Mouse (Mus musculus) hindbrain, postnatal 0 days (tissue): Measurements from ENCODE around the gene Hba-a2. TPM values are rescaled to one million over a fixed set of nuclear protein-coding genes. Genes with fewer than 3 reads are reported as not detected.
"Not testable (repeated sequence)": the region's sequence is repeated elsewhere in the genome, so short reads cannot be mapped to it uniquely, and the experiment has no call there.

Experiments used
- ATAC-seq: fragments of 200-750 bp; cut with Nextera tagmentation; 2 replicates; pipeline ENCODE4 v1.8.0; 2017; ENCODE audit warnings: mild to moderate bottlenecking, moderate TSS enrichment, moderate library complexity
- DNase-seq: peaks from one replicate; pipeline ENCODE4 v3.0.0-alpha.2; 2015; ENCODE audit warnings: low spot score
- H3K27ac ChIP-seq: fragments of 300-500 bp; sonication (generic); 2 replicates; pipeline ENCODE4 v1.5.1; 2014; ENCODE audit warnings: mild to moderate bottlenecking
- H3K27me3 ChIP-seq: fragments of 300-500 bp; sonication (generic); 2 replicates; pipeline ENCODE4 v1.6.1; 2014; ENCODE audit warnings: low read length, mixed read lengths; ENCODE audit not compliant: insufficient read depth
- H3K36me3 ChIP-seq: fragments of 300-500 bp; sonication (generic); 2 replicates; pipeline ENCODE4 v1.6.1; 2014; ENCODE audit warnings: low read length, mixed read lengths; ENCODE audit not compliant: insufficient read depth
- H3K4me1 ChIP-seq: fragments of 300-500 bp; sonication (generic); 2 replicates; pipeline ENCODE4 v1.6.1; 2014; ENCODE audit warnings: antibody characterized with exemption, low read length, mixed read lengths; ENCODE audit not compliant: insufficient read depth
- H3K4me2 ChIP-seq: fragments of 300-500 bp; sonication (generic); 2 replicates; pipeline ENCODE4 v1.6.1; 2014; ENCODE audit warnings: low read depth, mild to moderate bottlenecking, low read length, moderate library complexity, mixed read lengths
- H3K4me3 ChIP-seq: fragments of 300-500 bp; sonication (generic); 2 replicates; pipeline ENCODE4 v1.5.1; 2014; ENCODE audit warnings: low read length
- H3K9ac ChIP-seq: fragments of 300-500 bp; sonication (generic); replicated peaks from 2 replicates; pipeline ENCODE4 v1.6.1; 2014; ENCODE audit warnings: mild to moderate bottlenecking, low read length, moderate library complexity, mixed read lengths
- H3K9me3 ChIP-seq: fragments of 300-500 bp; sonication (generic); 2 replicates; pipeline ENCODE4 v1.6.1; 2016; ENCODE audit warnings: low read length, mixed read lengths
- CTCF ChIP-seq: IDR thresholded peaks from 2 replicates; pipeline ENCODE4 v1.5.1; 2016; ENCODE audit warnings: antibody characterized with exemption, control low read depth, low read depth
- WGBS: fragments of 180-500 bp; shearing (Covaris S2); extraction: QIAGEN DNeasy Blood & Tissue Kit; methylation state at CpG from one replicate; pipeline ENCODE4 v1.1.7; 2014; 5-methylcytosine and 5-hydroxymethylcytosine counted together
- polyA plus RNA-seq: library from polyadenylated mRNA; unstranded; fragments of >200 nt; fragmentation: Nextera tagmentation; extraction: Ambion mirVana; gene quantifications from 2 replicates; pipeline ENCODE4 v1.2.1, GENCODE M21; 2015
- total RNA-seq: library from RNA; depleted of rRNA; stranded (reverse); fragments of >200 nt; gene quantifications from 2 replicates; pipeline ENCODE4 v1.2.3, GENCODE M21; 2014; rRNA removed

Gene Hba-a2
- total RNA-seq = 1,752 and 2,010 TPM in 2 replicates
- 1,345 and 1,601 TPM in 2 replicates for polyA plus RNA-seq

DNA sequence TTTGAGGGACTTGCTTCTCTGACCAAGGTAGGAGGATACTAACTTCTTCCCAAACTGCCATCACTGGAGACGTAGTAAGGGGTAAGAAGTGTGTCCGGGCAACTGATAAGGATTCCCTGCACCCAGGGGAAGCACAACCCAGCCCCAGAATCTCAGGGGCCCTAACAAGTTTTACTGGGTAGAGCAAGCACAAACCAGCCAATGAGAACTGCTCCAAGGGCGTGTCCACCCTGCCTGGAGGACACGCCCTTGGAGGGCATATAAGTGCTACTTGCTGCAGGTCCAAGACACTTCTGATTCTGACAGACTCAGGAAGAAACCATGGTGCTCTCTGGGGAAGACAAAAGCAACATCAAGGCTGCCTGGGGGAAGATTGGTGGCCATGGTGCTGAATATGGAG lies at the start of gene Hba-a2:
TSS of gene Hba-a2 (plus strand) at position 287 of the 400 bp plus-strand sequence.
- not testable (repeated sequence) for ATAC-seq, H3K4me3 ChIP-seq, H3K36me3 ChIP-seq, H3K4me1 ChIP-seq, H3K4me2 ChIP-seq, H3K27ac ChIP-seq, DNase-seq, H3K27me3 ChIP-seq, H3K9me3 ChIP-seq, H3K9ac ChIP-seq
- WGBS = no CpG with 5 or more reads among the region's 4 CpGs

DNA sequence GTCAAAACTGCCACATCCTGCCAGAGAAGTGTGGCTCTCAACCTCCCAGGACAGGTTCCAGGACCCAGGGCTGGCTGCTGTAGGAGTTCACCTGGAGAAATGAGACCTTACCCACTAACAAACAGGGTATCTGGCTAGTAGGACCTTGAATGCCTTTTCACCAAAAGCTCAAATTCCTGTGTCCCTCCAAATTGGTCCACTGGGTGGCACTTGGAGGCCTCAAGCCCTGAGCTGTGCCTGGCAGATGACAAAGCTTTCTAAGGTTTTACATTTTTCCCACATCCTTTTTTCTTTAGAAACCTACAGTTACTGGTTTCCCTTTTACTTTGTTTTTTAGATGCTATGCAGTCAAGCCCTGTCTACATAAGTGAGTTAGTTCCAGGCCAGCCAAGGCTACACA lies 49.2 kb upstream of the Hba-a2 start:
- peak; percentile 55 for TF ChIP-seq CTCF
- DNase-seq (peak; percentile 28), ATAC-seq (no peak)
- Histone ChIP-seq H3K4me2 (no peak overlapping the region), H3K27ac (no peak overlapping the region), H3K4me3 (no peak overlapping the region), H3K36me3 (peaks cover 35% of the 10 kb centered on the region), H3K9me3 (no peaks in the 10 kb centered on the region), H3K9ac (no peak overlapping the region), H3K4me1 (no peaks in the 10 kb centered on the region), H3K27me3 (no peaks in the 10 kb centered on the region)

DNA sequence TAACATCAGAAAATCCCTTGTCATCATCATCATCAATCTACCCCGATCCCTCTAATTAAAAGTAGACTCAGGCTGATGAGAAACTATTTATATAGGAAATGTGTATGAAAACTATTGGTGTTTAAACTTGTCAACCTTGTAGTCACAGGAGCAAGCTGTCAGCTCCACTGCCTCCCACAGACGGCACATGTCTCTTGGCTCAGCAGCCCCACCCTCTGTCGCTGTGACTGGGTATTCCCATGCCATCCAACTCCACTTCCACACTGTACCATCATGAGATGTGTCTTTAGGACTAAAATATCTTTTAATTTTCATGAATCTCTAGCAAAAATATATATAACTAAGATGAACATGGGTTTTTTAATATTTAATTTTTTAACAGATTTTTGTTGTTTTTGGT lies 47.9 kb upstream of the Hba-a2 start:
- H3K36me3 ChIP-seq = peaks cover 42% of the 10 kb centered on the region
- no peak overlapping the region for H3K27ac ChIP-seq

DNA sequence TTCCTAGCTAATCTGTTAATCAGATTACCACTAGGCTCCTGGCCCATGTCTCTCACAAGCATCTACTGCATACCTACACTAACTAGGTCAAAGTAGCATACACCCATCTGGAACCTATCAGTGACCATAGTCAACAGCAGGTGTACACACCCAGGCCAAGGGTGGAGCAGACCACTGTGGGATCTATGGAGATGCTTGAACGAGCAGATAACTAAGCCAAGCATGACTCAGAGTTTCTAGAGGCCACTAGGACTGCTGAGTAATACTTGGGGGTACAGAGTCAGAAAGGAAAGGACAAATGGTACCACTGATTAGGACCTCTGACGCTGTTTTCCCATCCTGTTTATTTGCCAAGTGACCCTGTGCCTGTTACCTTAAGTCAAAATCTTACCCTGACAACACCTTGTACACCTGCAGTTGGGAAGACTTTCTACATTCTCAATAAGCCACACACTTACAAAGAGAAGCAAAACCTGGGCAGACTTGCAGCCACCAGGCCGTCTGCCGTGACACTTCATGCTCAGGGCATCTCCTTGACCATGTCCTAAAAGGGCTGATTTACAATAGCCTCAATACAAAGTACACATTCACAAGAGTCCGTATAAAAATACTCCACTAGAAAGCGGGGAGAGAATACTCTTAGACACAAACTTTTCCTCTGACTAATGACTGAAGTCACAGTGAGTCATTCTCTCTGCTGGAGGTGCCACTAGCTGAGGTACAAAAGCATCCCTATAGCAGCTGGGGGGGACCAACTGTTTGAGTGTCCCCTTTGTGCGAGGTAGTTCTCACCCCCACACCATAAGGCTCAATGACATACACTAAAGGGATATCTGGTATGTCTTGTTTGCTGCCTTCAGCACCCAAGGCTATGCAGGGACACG lies 45.2 kb upstream of the Hba-a2 start:
- Histone ChIP-seq H3K4me3 (no peak overlapping the region), H3K4me1 (no peaks in the 10 kb centered on the region), H3K9me3 (no peaks in the 10 kb centered on the region), H3K4me2 (no peak overlapping the region), H3K9ac (no peak overlapping the region), H3K27ac (no peak overlapping the region), H3K36me3 (peaks cover 42% of the 10 kb centered on the region), H3K27me3 (no peaks in the 10 kb centered on the region)
- DNase-seq (no peak), ATAC-seq (no peak)
- no peak for TF ChIP-seq CTCF
- WGBS = 90% methylated on average over 8 of the region's 8 CpGs

More for the DNA sequence above, 47.9 kb upstream of the Hba-a2 start:
- H3K4me3 ChIP-seq = no peak overlapping the region
- 81% methylated on average over 3 of the region's 3 CpGs for WGBS
- H3K9me3 ChIP-seq = no peaks in the 10 kb centered on the region
- ATAC-seq (no peak), DNase-seq (no peak)
- H3K4me1 ChIP-seq = no peaks in the 10 kb centered on the region
- H3K4me2 ChIP-seq = no peak overlapping the region
- H3K9ac ChIP-seq = no peak overlapping the region
- TF ChIP-seq CTCF = no peak
- H3K27me3 ChIP-seq = no peaks in the 10 kb centered on the region

DNA sequence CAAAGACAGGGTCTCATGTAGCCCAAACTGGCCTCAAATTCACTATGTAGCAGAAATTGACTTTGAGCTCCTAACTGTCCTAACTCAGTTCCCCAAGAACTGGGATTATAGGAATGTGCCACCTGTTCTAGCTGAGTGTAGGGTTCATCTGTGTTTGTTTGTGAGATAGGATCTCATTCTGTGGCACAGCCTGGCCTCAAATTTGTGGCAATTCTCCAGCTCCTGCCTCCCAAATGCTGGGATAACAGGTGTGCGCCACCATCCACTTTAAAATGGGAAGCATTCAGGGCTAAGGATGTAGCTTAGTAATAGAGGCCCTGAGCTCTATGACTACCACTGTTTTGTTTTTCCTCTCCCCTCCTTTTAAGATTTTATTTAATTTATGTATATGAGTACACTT lies 43.2 kb upstream of the Hba-a2 start:
- DNase-seq = no peak
- 90% methylated on average over 1 of the region's 1 CpGs for WGBS
- H3K27ac ChIP-seq = no peak overlapping the region
- no peak overlapping the region for H3K4me3 ChIP-seq
- H3K4me2 ChIP-seq = no peak overlapping the region
- H3K9ac ChIP-seq = no peak overlapping the region
- H3K27me3 ChIP-seq = no peaks in the 10 kb centered on the region
- no peak for TF ChIP-seq CTCF
- no peaks in the 10 kb centered on the region for H3K4me1 ChIP-seq
- no peaks in the 10 kb centered on the region for H3K9me3 ChIP-seq
- no peak for ATAC-seq
- H3K36me3 ChIP-seq = peaks cover 25% of the 10 kb centered on the region

DNA sequence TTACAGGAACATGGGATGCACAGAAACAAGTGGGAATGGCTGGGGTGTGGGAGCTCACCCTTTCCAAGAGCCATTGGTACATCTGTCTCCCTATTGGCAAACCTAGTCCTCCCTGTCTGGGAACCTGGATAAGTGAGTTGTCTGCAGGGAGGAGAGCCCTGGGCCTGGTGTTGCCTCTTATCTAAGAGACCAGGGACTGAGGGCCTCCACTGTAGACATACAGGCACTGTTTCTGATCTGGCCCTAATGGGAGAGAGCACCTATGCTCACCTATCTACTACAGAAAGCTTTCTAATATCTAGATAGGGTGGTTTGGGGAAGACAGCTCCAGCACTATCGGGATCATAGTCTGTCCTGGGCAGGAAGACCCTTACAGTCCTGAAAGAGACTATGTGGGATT lies 40.1 kb upstream of the Hba-a2 start:
- no peak overlapping the region for H3K27ac ChIP-seq
- peaks cover 10% of the 10 kb centered on the region; the same call in 1 of the 2 replicates for H3K36me3 ChIP-seq
- TF ChIP-seq CTCF = no peak

DNA sequence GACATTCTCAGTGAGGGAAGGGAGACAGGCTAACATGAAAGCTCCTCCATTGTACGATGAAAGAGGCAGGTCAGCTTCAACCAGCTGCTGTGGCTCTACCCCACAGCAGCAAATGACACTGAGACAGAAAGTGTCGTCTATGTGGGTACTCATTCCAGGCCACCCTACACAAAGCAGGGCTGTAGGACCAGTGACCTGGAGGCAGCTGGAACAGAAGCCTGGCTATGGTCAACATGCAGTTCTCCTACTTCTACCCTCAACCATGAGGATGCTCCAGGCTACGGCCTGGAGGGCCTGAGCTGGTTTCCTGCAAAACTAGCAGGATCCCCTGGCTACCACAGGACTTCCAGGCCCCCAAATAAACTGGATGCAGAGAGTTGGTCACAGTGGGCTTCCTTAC lies 39.7 kb upstream of the Hba-a2 start:
- Histone ChIP-seq H3K9me3 (no peaks in the 10 kb centered on the region), H3K9ac (no peak overlapping the region), H3K27me3 (no peaks in the 10 kb centered on the region), H3K4me1 (no peaks in the 10 kb centered on the region), H3K27ac (no peak overlapping the region), H3K36me3 (peaks cover 9% of the 10 kb centered on the region; the same call in 1 of the 2 replicates), H3K4me3 (no peak overlapping the region), H3K4me2 (no peak overlapping the region)
- TF ChIP-seq CTCF = no peak
- WGBS = 94% methylated on average over 3 of the region's 3 CpGs
- no peak for DNase-seq
- ATAC-seq = no peak

More for the DNA sequence above, 40.1 kb upstream of the Hba-a2 start:
- no peaks in the 10 kb centered on the region for H3K27me3 ChIP-seq
- DNase-seq (no peak), ATAC-seq (no peak)
- H3K4me2 ChIP-seq = no peak overlapping the region
- no peaks in the 10 kb centered on the region for H3K9me3 ChIP-seq
- no peak overlapping the region for H3K9ac ChIP-seq
- WGBS = 93% methylated on average over 1 of the region's 1 CpGs
- H3K4me3 ChIP-seq = no peak overlapping the region
- no peaks in the 10 kb centered on the region for H3K4me1 ChIP-seq
